Comparison of ENCODE assay signal across 7 mouse cellular contexts in the genomic region with DNA sequence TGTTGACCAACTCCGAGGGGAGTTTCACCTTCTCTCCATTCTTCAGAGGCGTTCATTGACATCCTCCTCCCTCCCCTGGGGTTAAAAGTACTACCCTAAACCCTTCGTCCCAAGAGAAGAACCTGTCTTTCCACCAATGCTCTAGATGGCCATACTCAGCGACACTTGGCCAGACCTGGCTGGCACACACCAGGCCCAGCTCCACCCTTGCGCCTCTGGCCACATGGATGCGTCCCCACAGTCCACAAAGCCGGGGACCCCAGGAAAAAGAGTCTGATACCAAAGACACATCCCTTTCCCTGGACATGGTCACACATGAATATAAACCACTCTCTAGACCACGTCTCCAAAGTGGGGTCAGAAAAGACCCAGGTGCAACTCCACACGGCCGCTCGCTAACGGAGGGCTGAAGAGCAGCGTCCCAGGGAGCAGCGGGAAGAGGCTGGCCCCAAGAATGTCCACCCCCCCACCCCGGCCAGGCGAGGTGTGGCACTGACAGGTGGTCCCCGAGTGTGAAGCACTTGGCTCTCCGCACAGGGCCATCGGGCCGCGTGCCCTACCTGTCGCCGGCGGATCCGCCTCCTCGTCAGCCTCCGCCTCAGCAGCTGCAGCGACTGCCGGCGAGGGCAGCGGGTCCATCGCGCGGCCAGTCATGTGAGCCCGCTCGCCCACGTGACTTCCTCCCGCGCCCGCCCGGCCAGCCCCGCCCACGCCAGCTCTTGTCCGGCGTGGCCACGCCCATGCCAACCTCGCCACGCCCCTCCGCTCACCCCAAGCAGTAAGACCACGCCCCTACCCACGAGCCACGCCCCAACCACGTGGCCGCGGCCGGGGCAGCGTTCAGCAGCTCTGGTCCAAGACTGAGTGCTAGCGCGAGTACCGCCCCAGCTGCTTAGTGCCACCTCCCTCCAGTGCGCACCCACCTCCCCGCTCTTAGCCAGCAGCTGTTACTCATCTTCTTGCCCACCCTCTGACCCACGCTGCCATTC. TPM values are rescaled to one million over a fixed set of nuclear protein-coding genes. Genes with fewer than 3 reads are reported as not detected.
DNase-seq lines count a peak whose midpoint lies in the region; ATAC-seq lines count a peak whose summit lies in the region.

A gene (minus strand): TSS at position 675 of the 989 bp plus-strand sequence.

- peak within 1 kb of the TSS; percentile 92 for H3K4me2 ChIP-seq in embryonic facial prominence, embryonic 11.5 days (ENCODE audit: low read depth, low read length)
- H3K4me2 ChIP-seq in midbrain, embryonic 13.5 days (replicated peaks): peak within 1 kb of the TSS; percentile 95

- H3K27ac ChIP-seq in embryonic facial prominence, embryonic 11.5 days (replicated peaks; ENCODE audit: low read depth, low read length): no peak within 1 kb of the TSS; the same call in 1 of the 2 replicates
- peak within 1 kb of the TSS; percentile 84 for H3K27ac ChIP-seq in limb, embryonic 10.5 days
- 0 out of 2 replicates have a peak within 1 kb of the TSS, but pooled peaks have one; percentile 30 for H3K27ac ChIP-seq in midbrain, embryonic 13.5 days

- no peaks in the 10 kb centered on the region for H3K36me3 ChIP-seq in embryonic facial prominence, embryonic 11.5 days (replicated peaks; ENCODE audit: control insufficient read depth, insufficient read depth, low read depth, low read length)
- H3K36me3 ChIP-seq in limb, embryonic 10.5 days: no peaks in the 10 kb centered on the region
- no peaks in the 10 kb centered on the region for H3K36me3 ChIP-seq in midbrain, embryonic 13.5 days

- under 1% methylated on average over 58 of the region's 63 CpGs for WGBS in embryonic facial prominence, embryonic 11.5 days
- 1% methylated on average over 63 of the region's 63 CpGs for WGBS in limb, embryonic 10.5 days
- WGBS in midbrain, embryonic 13.5 days: under 1% methylated on average over 63 of the region's 63 CpGs

- H3K27me3 ChIP-seq in embryonic facial prominence, embryonic 11.5 days (ENCODE audit: control insufficient read depth, insufficient read depth, low read length): no peaks in the 10 kb centered on the region
- H3K27me3 ChIP-seq in limb, embryonic 10.5 days (ENCODE audit: low read depth, poor library complexity, severe bottlenecking): 0 out of 2 replicates have a peak, but pooled peaks cover 3% of the 10 kb centered on the region
- H3K27me3 ChIP-seq in midbrain, embryonic 13.5 days: no peaks in the 10 kb centered on the region

- no peaks in the 10 kb centered on the region for H3K9me3 ChIP-seq in embryonic facial prominence, embryonic 11.5 days (replicated peaks; ENCODE audit: control insufficient read depth, low read length)
- H3K9me3 ChIP-seq in limb, embryonic 10.5 days (replicated peaks): no peaks in the 10 kb centered on the region
- H3K9me3 ChIP-seq in midbrain, embryonic 13.5 days: no peaks in the 10 kb centered on the region

- H3K4me3 ChIP-seq in embryonic facial prominence, embryonic 11.5 days (ENCODE audit: low read depth, low read length): peak within 1 kb of the TSS; percentile 75
- H3K4me3 ChIP-seq in limb, embryonic 10.5 days: peak within 1 kb of the TSS; percentile 84
- H3K4me3 ChIP-seq in midbrain, embryonic 13.5 days (replicated peaks): peak within 1 kb of the TSS; percentile 72

- ATAC-seq in embryonic facial prominence, embryonic 11.5 days (replicated peaks; ENCODE audit: insufficient number of reproducible peaks, low FRiP score, low TSS enrichment, low read depth): peak; percentile 94
- peak; percentile 95 for ATAC-seq in granulocyte monocyte progenitor cell, adult 5-6 weeks (replicated peaks; ENCODE audit: poor library complexity, severe bottlenecking)
- peak; percentile 95 for ATAC-seq in midbrain, embryonic 13.5 days

- H3K9ac ChIP-seq in embryonic facial prominence, embryonic 11.5 days (replicated peaks; ENCODE audit: low read length): peak within 1 kb of the TSS; percentile 77
- peak within 1 kb of the TSS; percentile 82 for H3K9ac ChIP-seq in midbrain, embryonic 13.5 days (replicated peaks)

- no peaks in the 10 kb centered on the region; the same call in 1 of the 2 replicates for H3K4me1 ChIP-seq in embryonic facial prominence, embryonic 11.5 days (ENCODE audit: control insufficient read depth, insufficient read depth, low read length)
- H3K4me1 ChIP-seq in limb, embryonic 10.5 days: peaks cover 35% of the 10 kb centered on the region
- H3K4me1 ChIP-seq in midbrain, embryonic 13.5 days (replicated peaks): peaks cover 18% of the 10 kb centered on the region

- DNase-seq in adrenal gland, postnatal 14 days: peak; percentile 99
- peak; percentile 97 for DNase-seq in embryonic facial prominence, embryonic 11.5 days (ENCODE audit: low spot score)
- peak; percentile 97 for DNase-seq in kidney, adult 11 months
- DNase-seq in limb, embryonic 10.5 days (ENCODE audit: low spot score): peak; percentile 100
- DNase-seq in spleen, adult 12 weeks (ENCODE audit: low spot score): peak; percentile 94

RNA-seq across cellular contexts. Expression of the gene that starts here (rescaled TPM):
- 17.7 and 26.1 TPM in 2 replicates for total RNA-seq in adrenal gland, postnatal 14 days (2021)
- 6.9 and 7.4 TPM in 2 replicates for polyA plus RNA-seq in embryonic facial prominence, embryonic 11.5 days (2014; fragmentation: Nextera tagmentation; extraction: Ambion mirVana)
- 8.9 and 12.8 TPM in 2 replicates for total RNA-seq in granulocyte monocyte progenitor cell, adult 5-6 weeks (2014; fragmentation: Nextera tagmentation)
- 7.3 and 9.1 TPM in 2 replicates for total RNA-seq in granulocyte monocyte progenitor cell, adult 5-6 weeks (2017)
- 22.4 and 25.4 TPM in 2 replicates for polyA plus RNA-seq in limb, embryonic 10.5 days (2016; fragmentation: Nextera tagmentation; extraction: Ambion mirVana)
- 25.2 and 26.4 TPM in 2 replicates for polyA plus RNA-seq in midbrain, embryonic 13.5 days (2015; fragmentation: Nextera tagmentation; extraction: Ambion mirVana)
